Mouse (Mus musculus): ENCODE measurements around the gene Vmn1r48. TPM values are rescaled to one million over a fixed set of nuclear protein-coding genes. Genes with fewer than 3 reads are reported as not detected.
"Not testable (repeated sequence)": the region's sequence is repeated elsewhere in the genome, so short reads cannot be mapped to it uniquely, and the experiment has no call there.

The Vmn1r48 gene
- not detected in 2 replicates for polyA plus RNA-seq (2014; fragmentation: Nextera tagmentation; extraction: Ambion mirVana)

DNA sequence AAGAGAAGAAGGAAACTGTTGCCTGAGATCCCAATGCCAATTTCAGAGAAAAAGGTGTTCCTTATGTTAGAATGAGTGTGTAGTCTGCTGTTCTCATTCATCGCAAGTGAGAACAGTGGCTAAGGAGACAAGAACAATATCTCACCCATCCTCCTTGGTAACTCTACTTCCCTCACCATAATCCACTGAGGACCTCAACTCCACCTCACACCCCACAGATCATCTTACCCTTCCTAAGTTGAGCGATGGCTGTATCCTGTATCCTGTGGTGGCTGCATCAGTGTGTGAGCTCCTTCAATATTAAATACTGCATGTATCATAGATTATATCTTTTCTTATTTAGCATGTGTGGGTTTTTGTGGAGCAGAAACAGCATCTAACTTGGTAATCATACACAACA is at the start of gene Vmn1r48:
Gene Vmn1r48 (minus strand): TSS at position 101 of the 400 bp plus-strand sequence.
- H3K4me2 ChIP-seq (replicated peaks; ENCODE audit: low read depth, low read length); H3K36me3 ChIP-seq (ENCODE audit: control insufficient read depth, insufficient read depth, low read length); H3K9ac ChIP-seq (replicated peaks; ENCODE audit: low read depth, low read length); H3K27ac ChIP-seq (ENCODE audit: low read length); H3K9me3 ChIP-seq (ENCODE audit: control insufficient read depth, low read depth, low read length); H3K4me3 ChIP-seq (ENCODE audit: low read depth, low read length); ATAC-seq (ENCODE audit: insufficient number of reproducible peaks, insufficient read depth, low FRiP score, low read depth); H3K4me1 ChIP-seq (ENCODE audit: control insufficient read depth, insufficient read depth, low read length); H3K27me3 ChIP-seq (ENCODE audit: control insufficient read depth, insufficient read depth, low read length): not testable (repeated sequence)
- no CpG with 5 or more reads among the region's 2 CpGs for WGBS

DNA sequence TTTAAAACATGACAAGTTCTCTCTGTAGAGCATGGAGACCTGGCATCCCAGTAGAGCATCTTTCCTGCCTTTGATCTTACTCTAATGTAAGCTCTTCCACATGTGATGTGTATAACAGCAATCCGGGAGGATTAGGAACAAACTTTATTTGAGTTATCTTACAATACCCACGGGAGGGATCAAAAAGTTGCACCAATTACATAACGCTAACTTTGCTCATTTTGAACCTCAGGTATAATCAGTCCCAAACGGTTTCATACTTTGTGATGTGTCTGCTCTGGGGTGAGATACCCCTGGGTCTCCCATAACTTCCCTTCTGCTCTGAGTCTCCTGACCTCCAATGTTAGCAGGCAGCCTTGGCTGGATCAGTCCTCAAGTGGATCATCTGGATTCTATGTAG is 41.8 kb upstream of the Vmn1r48 start, which contains the start of gene Vmn1r49:
Gene Vmn1r49 (minus strand): TSS at position 101 of the 400 bp plus-strand sequence.
- 76% methylated on average over 4 of the region's 4 CpGs for WGBS

DNA sequence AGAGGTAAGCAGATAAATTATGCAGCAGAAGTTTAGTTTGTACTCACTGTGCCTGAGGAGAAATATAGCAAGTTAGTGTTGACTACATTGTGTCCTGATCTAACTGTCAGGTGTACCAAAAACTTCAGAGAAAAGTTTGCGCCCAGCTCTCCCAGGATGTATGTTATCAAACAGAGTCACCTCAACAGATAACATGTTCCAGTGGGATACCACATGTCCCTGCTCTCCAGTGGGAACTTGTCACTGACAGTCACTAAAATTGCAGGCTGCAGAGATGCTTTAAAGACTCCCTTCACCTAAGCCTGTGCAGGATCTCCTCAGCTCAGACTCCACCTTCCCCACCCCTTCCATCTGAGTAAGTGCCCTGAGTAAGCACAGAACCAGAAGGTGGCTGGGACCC is 20.8 kb downstream of the Vmn1r48 start, which contains the start of gene Vmn1r47:
Gene Vmn1r47 (plus strand): TSS at position 301 of the 400 bp plus-strand sequence.
- H3K36me3 ChIP-seq (ENCODE audit: control insufficient read depth, insufficient read depth, low read length); H3K9ac ChIP-seq (replicated peaks; ENCODE audit: low read depth, low read length); H3K4me1 ChIP-seq (ENCODE audit: control insufficient read depth, insufficient read depth, low read length); H3K27me3 ChIP-seq (ENCODE audit: control insufficient read depth, insufficient read depth, low read length); H3K4me3 ChIP-seq (ENCODE audit: low read depth, low read length); H3K9me3 ChIP-seq (ENCODE audit: control insufficient read depth, low read depth, low read length); ATAC-seq (ENCODE audit: insufficient number of reproducible peaks, insufficient read depth, low FRiP score, low read depth); H3K4me2 ChIP-seq (replicated peaks; ENCODE audit: low read depth, low read length); H3K27ac ChIP-seq (ENCODE audit: low read length): not testable (repeated sequence)
- 86% methylated on average over 1 of the region's 1 CpGs for WGBS

More for the DNA sequence above, 41.8 kb upstream of the Vmn1r48 start, which contains the start of gene Vmn1r49:
- no peaks in the 10 kb centered on the region for H3K36me3 ChIP-seq (ENCODE audit: control insufficient read depth, insufficient read depth, low read length)
- ATAC-seq (ENCODE audit: insufficient number of reproducible peaks, insufficient read depth, low FRiP score, low read depth), result no peak
- H3K9me3 ChIP-seq (ENCODE audit: control insufficient read depth, low read depth, low read length), result no peaks in the 10 kb centered on the region
- H3K4me1 ChIP-seq (ENCODE audit: control insufficient read depth, insufficient read depth, low read length), result no peaks in the 10 kb centered on the region
- H3K4me2 ChIP-seq (replicated peaks; ENCODE audit: low read depth, low read length), result no peak within 1 kb of the TSS
- H3K27me3 ChIP-seq (ENCODE audit: control insufficient read depth, insufficient read depth, low read length), result no peaks in the 10 kb centered on the region
- H3K4me3 ChIP-seq (ENCODE audit: low read depth, low read length), result no peak within 1 kb of the TSS
- H3K9ac ChIP-seq (replicated peaks; ENCODE audit: low read depth, low read length), result no peak within 1 kb of the TSS
- no peak within 1 kb of the TSS for H3K27ac ChIP-seq (ENCODE audit: low read length)

DNA sequence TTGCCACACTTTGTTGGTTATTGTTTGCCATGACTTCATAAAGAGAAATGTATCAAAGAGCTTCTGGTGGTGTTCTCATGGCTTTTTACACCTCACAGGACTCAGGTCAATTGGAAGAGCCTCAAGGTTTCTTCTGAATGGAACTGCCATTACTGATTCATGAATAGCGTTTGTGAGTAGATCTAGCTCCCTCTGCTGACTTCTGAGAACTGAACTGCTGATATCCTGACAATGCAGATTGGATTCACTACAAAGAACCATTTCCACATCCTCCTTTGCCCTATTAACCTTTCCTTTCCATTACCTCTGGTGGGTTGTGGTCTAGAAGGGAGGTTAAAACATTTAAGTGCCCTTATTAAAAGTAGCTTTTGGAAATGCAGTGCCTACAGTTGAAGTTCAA is 50.7 kb downstream of the Vmn1r48 start:
- no peaks in the 10 kb centered on the region for H3K27me3 ChIP-seq (ENCODE audit: control insufficient read depth, insufficient read depth, low read length)
- 14% methylated on average over 1 of the region's 1 CpGs for WGBS
- H3K4me3 ChIP-seq (ENCODE audit: low read depth, low read length), result no peak overlapping the region
- H3K9me3 ChIP-seq (ENCODE audit: control insufficient read depth, low read depth, low read length), result no peaks in the 10 kb centered on the region
- H3K9ac ChIP-seq (replicated peaks; ENCODE audit: low read depth, low read length), result no peak overlapping the region
- H3K4me1 ChIP-seq (ENCODE audit: control insufficient read depth, insufficient read depth, low read length), result no peaks in the 10 kb centered on the region
- no peak for ATAC-seq (ENCODE audit: insufficient number of reproducible peaks, insufficient read depth, low FRiP score, low read depth)
- no peak overlapping the region for H3K4me2 ChIP-seq (replicated peaks; ENCODE audit: low read depth, low read length)
- H3K36me3 ChIP-seq (ENCODE audit: control insufficient read depth, insufficient read depth, low read length), result no peaks in the 10 kb centered on the region
- H3K27ac ChIP-seq (ENCODE audit: low read length), result no peak overlapping the region

Other genes starting within 250 kb of the Vmn1r48 start
- gene Vmn1r42, start 160.4 kb downstream of the Vmn1r48 start, polyA plus RNA-seq (2014; fragmentation: Nextera tagmentation; extraction: Ambion mirVana), result not detected in 2 replicates
- gene Vmn1r43, start 160.4 kb downstream of the Vmn1r48 start, polyA plus RNA-seq (2014; fragmentation: Nextera tagmentation; extraction: Ambion mirVana), result 0.04 TPM in 1 of 2 replicates, not detected in the other
- not detected in 2 replicates for gene Vmn1r44, start 153.2 kb downstream of the Vmn1r48 start, polyA plus RNA-seq (2014; fragmentation: Nextera tagmentation; extraction: Ambion mirVana)
- not detected in 2 replicates for gene Vmn1r45, start 96.2 kb downstream of the Vmn1r48 start, polyA plus RNA-seq (2014; fragmentation: Nextera tagmentation; extraction: Ambion mirVana)
- gene Vmn1r46, start 67.5 kb downstream of the Vmn1r48 start, polyA plus RNA-seq (2014; fragmentation: Nextera tagmentation; extraction: Ambion mirVana), result not detected in 2 replicates
- gene Vmn1r47, start 20.7 kb downstream of the Vmn1r48 start, polyA plus RNA-seq (2014; fragmentation: Nextera tagmentation; extraction: Ambion mirVana), result not detected in 2 replicates
- not detected in 2 replicates for gene Vmn1r49, start 41.7 kb upstream of the Vmn1r48 start, polyA plus RNA-seq (2014; fragmentation: Nextera tagmentation; extraction: Ambion mirVana)
- gene Vmn1r50, start 64.6 kb upstream of the Vmn1r48 start, polyA plus RNA-seq (2014; fragmentation: Nextera tagmentation; extraction: Ambion mirVana), result not detected in 2 replicates
- 0.10 TPM in 1 of 2 replicates, not detected in the other for gene Vmn1r51, start 85.8 kb upstream of the Vmn1r48 start, polyA plus RNA-seq (2014; fragmentation: Nextera tagmentation; extraction: Ambion mirVana)
- gene Vmn1r52, start 138.0 kb upstream of the Vmn1r48 start, polyA plus RNA-seq (2014; fragmentation: Nextera tagmentation; extraction: Ambion mirVana), result not detected in 2 replicates
- not detected in 2 replicates for gene V1ra8, start 166.0 kb upstream of the Vmn1r48 start, polyA plus RNA-seq (2014; fragmentation: Nextera tagmentation; extraction: Ambion mirVana)
- not detected in 2 replicates for gene Vmn1r53, start 187.6 kb upstream of the Vmn1r48 start, polyA plus RNA-seq (2014; fragmentation: Nextera tagmentation; extraction: Ambion mirVana)
- gene Vmn1r54, start 209.5 kb upstream of the Vmn1r48 start, polyA plus RNA-seq (2014; fragmentation: Nextera tagmentation; extraction: Ambion mirVana), result not detected in 2 replicates